Mouse (Mus musculus) megakaryocyte, embryonic 14.5 days (primary cell): ENCODE data around the gene Ppm1h.

ENCODE experiments used
- FLI1 ChIP-seq: IDR thresholded peaks from 2 replicates; pipeline ENCODE4 v1.6.1; 2012; ENCODE audit warnings: low read length, inconsistent platforms, mixed read lengths
- GATA1 ChIP-seq: IDR thresholded peaks from 3 replicates; pipeline ENCODE4 v1.6.1; 2012; ENCODE audit warnings: mixed read lengths, low read length, inconsistent platforms, borderline replicate concordance

GRCm38 (mm10) chr10:122639879-122640278 lies 38.7 kb upstream of the Ppm1h start:
- TF ChIP-seq GATA1, result no peak
- no peak for TF ChIP-seq FLI1
